Mouse (Mus musculus): ENCODE data around the gene Lrat. TPM values are rescaled to one million over a fixed set of nuclear protein-coding genes. Genes with fewer than 3 reads are reported as not detected.

Lrat gene
- under 1 TPM; 0.10 to 0.21 TPM for total RNA-seq (2021)
- long read RNA-seq, experiment 1: 0 reads
- long read RNA-seq, experiment 2: 0 reads

- no peak for DNase-seq (ENCODE audit: low spot score in 2 of 2)
Observed at GRCm38 (mm10) chr3:82903613-82904205, at the start of gene Lrat. Gene Lrat, minus strand, starts transcription at chr3:82903973.

- DNase-seq (ENCODE audit: low spot score in 2 of 2): no peak
Observed at GRCm38 (mm10) chr3:82952173-82952962, 48.6 kb upstream of the Lrat start.

GRCm38 (mm10) chr3:82950639-82951038 is 46.9 kb upstream of the Lrat start:
- no peak for DNase-seq (ENCODE audit: low spot score in 2 of 2)

- DNase-seq (ENCODE audit: low spot score in 2 of 2): no peak
Observed at GRCm38 (mm10) chr3:82950208-82950607, 46.4 kb upstream of the Lrat start.

GRCm38 (mm10) chr3:82946375-82947107 is 42.8 kb upstream of the Lrat start:
- no peak for DNase-seq (ENCODE audit: low spot score in 2 of 2)

- DNase-seq (ENCODE audit: low spot score in 2 of 2): no peak
Observed at GRCm38 (mm10) chr3:82927917-82928316, 24.1 kb upstream of the Lrat start.

- DNase-seq (ENCODE audit: low spot score in 2 of 2): no peak
Observed at GRCm38 (mm10) chr3:82915632-82916031, 11.9 kb upstream of the Lrat start.

GRCm38 (mm10) chr3:82908671-82909070 is 4.9 kb upstream of the Lrat start:
- DNase-seq (ENCODE audit: low spot score in 2 of 2): no peak

- no peak for DNase-seq (ENCODE audit: low spot score in 2 of 2)
Observed at GRCm38 (mm10) chr3:82904211-82904908, 587 bp upstream of the Lrat start.

- DNase-seq (ENCODE audit: low spot score in 2 of 2): no peak
Observed at GRCm38 (mm10) chr3:82902757-82903612, 788 bp downstream of the Lrat start.

GRCm38 (mm10) chr3:82888842-82889241 is 14.9 kb downstream of the Lrat start:
- no peak for DNase-seq (ENCODE audit: low spot score in 2 of 2)

- peak in 1 of 2 experiments; percentile 67 for DNase-seq (ENCODE audit: low spot score in 2 of 2)
Observed at GRCm38 (mm10) chr3:82877258-82877657, 26.5 kb downstream of the Lrat start.

- DNase-seq (ENCODE audit: low spot score in 2 of 2): peak; percentile 70 to 71
Observed at GRCm38 (mm10) chr3:82876372-82876739, 27.4 kb downstream of the Lrat start, which contains the start of gene Rbm46. Gene Rbm46, minus strand, starts transcription at chr3:82876483.

- DNase-seq (ENCODE audit: low spot score in 2 of 2): no peak
Observed at GRCm38 (mm10) chr3:82875671-82876371, 28.0 kb downstream of the Lrat start.

GRCm38 (mm10) chr3:82857414-82858077 is 46.2 kb downstream of the Lrat start:
- DNase-seq (ENCODE audit: low spot score in 2 of 2): peak; percentile 32 to 59

All from layer of hippocampus, postnatal 14 days (tissue).